Mouse (Mus musculus): ENCODE measurements around the gene Scn2b.

Scn2b gene

GRCm38 (mm10) chr9:45173475-45173874, 55.9 kb downstream of the Scn2b start:
- DNase-seq (ENCODE audit: low spot score in 2 of 2) = no peak

- no peak for DNase-seq (ENCODE audit: low spot score in 2 of 2)
Observed at GRCm38 (mm10) chr9:45179282-45179681, 61.7 kb downstream of the Scn2b start.
